Mouse (Mus musculus) C2C12 (cell line): ENCODE results near the gene Olfr1426. TPM values are rescaled to one million over a fixed set of nuclear protein-coding genes. Genes with fewer than 3 reads are reported as not detected.

Experiments
- H3K27me3 ChIP-seq: one replicate; pipeline ENCODE4 v1.6.1; 2011; ENCODE audit not compliant: control insufficient read depth, insufficient read depth, insufficient read length
- H3K36me3 ChIP-seq: one replicate; pipeline ENCODE4 v1.6.1; 2011; ENCODE audit not compliant: control insufficient read depth, insufficient read depth
- H3K4me3 ChIP-seq: one replicate; pipeline ENCODE4 v1.5.1; 2011; ENCODE audit warnings: mild to moderate bottlenecking, control low read depth; ENCODE audit not compliant: poor library complexity, insufficient read depth, severe bottlenecking
- H3K79me2 ChIP-seq: one replicate; pipeline ENCODE4 v1.6.1; 2011; ENCODE audit not compliant: control insufficient read depth, insufficient read depth
- H3K79me3 ChIP-seq: one replicate; pipeline ENCODE4 v1.6.1; 2011; ENCODE audit warnings: low read depth, control low read depth
- H3ac ChIP-seq: one replicate; pipeline ENCODE3; 2011; ENCODE audit warnings: low read depth; ENCODE audit not compliant: control insufficient read depth, insufficient read length
- CEBPB ChIP-seq: IDR thresholded peaks from one replicate; pipeline ENCODE4 v1.6.1; 2011; ENCODE audit warnings: low read depth, mild to moderate bottlenecking, control low read depth, moderate library complexity
- CTCF ChIP-seq: IDR thresholded peaks from one replicate; pipeline ENCODE4 v1.5.1; 2011; ENCODE audit not compliant: control insufficient read depth, insufficient read depth, insufficient read length
- FOSL1 ChIP-seq: IDR thresholded peaks from one replicate; pipeline ENCODE4 v1.8.0; 2011; ENCODE audit warnings: mild to moderate bottlenecking, low read length; ENCODE audit not compliant: poor library complexity, insufficient read depth, severe bottlenecking
- MAX ChIP-seq: IDR thresholded peaks from one replicate; pipeline ENCODE4 v1.6.1; 2011; ENCODE audit warnings: mild to moderate bottlenecking, control low read depth
- MYOD1 ChIP-seq: IDR thresholded peaks from one replicate; pipeline ENCODE4 v1.6.1; 2011; ENCODE audit warnings: low read depth; ENCODE audit not compliant: control insufficient read depth, insufficient read length
- MYOG ChIP-seq: IDR thresholded peaks from one replicate; pipeline ENCODE4 v1.6.1; 2011; ENCODE audit not compliant: control insufficient read depth, insufficient read length; ENCODE audit errors: extremely low read depth
- USF1 ChIP-seq: IDR thresholded peaks from one replicate; pipeline ENCODE4 v1.6.1; 2011; ENCODE audit warnings: low read depth, mild to moderate bottlenecking, control low read depth, moderate library complexity
- long read RNA-seq, 2 experiments: library from polyadenylated mRNA; unstranded; transcript quantifications; one replicate each; pipeline ENCODE4 v2.0.0; 2019 to 2020
- polyA plus RNA-seq: library from polyadenylated mRNA; unstranded; fragments of >200 nt; fragmentation: generic; extraction: Trizol; gene quantifications from one replicate; pipeline ENCODE4 v1.2.1, GENCODE M21; 2012; ENCODE audit warnings: missing spikeins

Olfr1426 gene
- not detected for polyA plus RNA-seq
- long read RNA-seq, experiment 1, result 0 reads
- long read RNA-seq, experiment 2, result 0 reads

- TF ChIP-seq CTCF (no peak), USF1 (no peak), FOSL1 (no peak), MYOG (no peak), CEBPB (no peak), MAX (no peak), MYOD1 (no peak)
- H3K79me3 ChIP-seq, result no peaks in the 10 kb centered on the region
- H3K79me2 ChIP-seq, result no peaks in the 10 kb centered on the region
- no peak within 1 kb of the TSS for H3ac ChIP-seq
- H3K4me3 ChIP-seq, result no peak within 1 kb of the TSS
- no peaks in the 10 kb centered on the region for H3K36me3 ChIP-seq
- no peaks in the 10 kb centered on the region for H3K27me3 ChIP-seq
Measured at GRCm38 (mm10) chr19:12091913-12092312, at the start of gene Olfr1426. Gene Olfr1426 (minus strand): TSS chr19:12092013.

- Histone ChIP-seq H3K4me3 (no peak overlapping the region), H3K79me2 (no peaks in the 10 kb centered on the region), H3ac (no peak overlapping the region), H3K27me3 (no peaks in the 10 kb centered on the region), H3K79me3 (no peaks in the 10 kb centered on the region), H3K36me3 (no peaks in the 10 kb centered on the region)
- no peak for TF ChIP-seq FOSL1
- no peak for TF ChIP-seq CTCF
- TF ChIP-seq MYOD1, result no peak
- no peak for TF ChIP-seq MAX
- TF ChIP-seq MYOG, result no peak
- no peak for TF ChIP-seq USF1
- no peak for TF ChIP-seq CEBPB
Measured at GRCm38 (mm10) chr19:12134289-12134688, 42.5 kb upstream of the Olfr1426 start.

DNA sequence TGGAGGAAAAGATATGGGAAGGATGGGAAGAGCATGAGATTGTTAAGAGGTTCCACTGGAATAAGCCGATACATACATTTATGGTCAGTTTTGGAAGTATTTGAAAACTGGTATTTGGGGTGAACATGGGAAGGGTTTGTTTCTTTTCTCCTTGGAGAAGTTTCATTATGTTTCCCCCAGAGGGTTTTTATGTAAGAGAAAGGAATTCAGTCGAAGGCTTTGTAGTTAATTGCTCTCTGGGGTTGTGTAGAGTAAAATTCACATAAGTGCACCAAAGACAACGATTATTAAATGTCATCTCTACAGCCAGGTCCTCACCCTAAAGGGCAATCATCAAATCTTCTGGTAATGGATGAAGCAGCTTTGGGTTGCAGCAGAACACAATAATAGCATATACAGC, 31.3 kb upstream of the Olfr1426 start, which contains the start of gene Olfr76:
Olfr76 (minus strand) TSS at position 101 of the 400 bp plus-strand sequence.
- no peaks in the 10 kb centered on the region for H3K79me2 ChIP-seq
- H3ac ChIP-seq, result no peak within 1 kb of the TSS
- H3K36me3 ChIP-seq, result no peaks in the 10 kb centered on the region
- H3K4me3 ChIP-seq, result no peak within 1 kb of the TSS
- no peaks in the 10 kb centered on the region for H3K79me3 ChIP-seq
- no peaks in the 10 kb centered on the region for H3K27me3 ChIP-seq
- TF ChIP-seq CEBPB, result no peak
- TF ChIP-seq MAX, result no peak
- TF ChIP-seq MYOD1, result no peak

- H3K79me3 ChIP-seq, result no peaks in the 10 kb centered on the region
- no peaks in the 10 kb centered on the region for H3K36me3 ChIP-seq
- TF ChIP-seq MYOD1 (no peak), FOSL1 (no peak), MAX (no peak), USF1 (no peak), CTCF (no peak), CEBPB (no peak), MYOG (no peak)
- no peaks in the 10 kb centered on the region for H3K79me2 ChIP-seq
- H3ac ChIP-seq, result no peak overlapping the region
- H3K4me3 ChIP-seq, result no peak overlapping the region
- H3K27me3 ChIP-seq, result no peaks in the 10 kb centered on the region
Measured at GRCm38 (mm10) chr19:12116464-12116863, 24.7 kb upstream of the Olfr1426 start.

GRCm38 (mm10) chr19:12115797-12116196, 24.0 kb upstream of the Olfr1426 start, which contains the start of gene Olfr1428:
Gene Olfr1428 (minus strand): TSS chr19:12115897.
- Histone ChIP-seq H3K79me3 (no peaks in the 10 kb centered on the region), H3ac (no peak within 1 kb of the TSS), H3K36me3 (no peaks in the 10 kb centered on the region), H3K79me2 (no peaks in the 10 kb centered on the region), H3K4me3 (no peak within 1 kb of the TSS), H3K27me3 (no peaks in the 10 kb centered on the region)
- TF ChIP-seq CEBPB (no peak), MAX (no peak), FOSL1 (no peak), MYOD1 (no peak), MYOG (no peak), CTCF (no peak), USF1 (no peak)

DNA sequence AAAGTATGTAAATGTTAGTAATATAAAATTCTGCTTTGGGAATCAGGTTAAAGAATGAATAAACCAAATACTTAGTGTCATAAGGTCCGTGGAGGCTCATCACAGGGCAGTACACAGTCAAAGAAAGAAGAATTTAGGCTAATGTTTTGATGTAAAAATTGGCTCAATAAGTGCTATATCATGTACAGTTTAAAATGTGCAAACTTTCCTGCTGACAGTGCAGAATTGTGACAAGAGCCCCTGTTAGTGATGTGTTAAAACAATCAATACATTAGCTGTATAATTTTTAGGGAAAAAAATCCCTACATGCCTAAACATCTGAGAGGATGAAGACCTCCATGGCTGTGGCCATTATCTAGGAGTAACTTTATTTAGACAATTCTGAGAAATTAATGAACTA, 22.0 kb upstream of the Olfr1426 start:
- Histone ChIP-seq H3K27me3 (no peaks in the 10 kb centered on the region), H3K4me3 (no peak overlapping the region), H3K79me3 (no peaks in the 10 kb centered on the region), H3K36me3 (no peaks in the 10 kb centered on the region), H3K79me2 (no peaks in the 10 kb centered on the region), H3ac (no peak overlapping the region)
- TF ChIP-seq MYOD1 (no peak), MYOG (no peak), CTCF (no peak), MAX (no peak), FOSL1 (no peak), USF1 (no peak), CEBPB (no peak)
